In the genomic region with DNA sequence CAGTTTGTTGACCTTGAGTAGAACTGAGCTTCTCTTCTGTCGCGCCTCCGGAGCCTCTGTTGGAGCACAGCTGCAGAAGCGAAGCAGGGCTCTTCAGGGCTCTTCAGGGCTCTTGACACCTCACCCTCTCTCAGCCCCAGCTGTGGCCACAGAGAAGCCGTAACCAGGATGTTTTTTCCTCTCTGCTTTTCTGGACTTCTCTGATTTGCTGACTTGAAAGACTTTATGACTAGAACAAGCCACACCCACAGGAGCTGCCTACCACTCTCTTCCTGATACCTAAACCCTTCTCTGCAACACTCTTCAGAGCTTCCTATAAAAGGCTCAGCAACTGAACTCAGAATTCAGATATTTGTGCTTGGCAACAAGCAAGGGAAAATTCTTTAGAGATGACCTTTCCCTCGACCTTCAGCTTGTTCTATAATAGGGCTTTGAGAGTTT, we compare ENCODE assay signal across 11 mouse cellular contexts. TPM values are rescaled to one million over a fixed set of nuclear protein-coding genes. Genes with fewer than 3 reads are reported as not detected.
DNase-seq lines count a peak whose midpoint lies in the region; ATAC-seq and TF ChIP-seq lines count a peak whose summit lies in the region.
"Had no signal": no experiment of that assay in that cellular context is flagged by ENCODE, and none has a peak within 500 bp of the region (broad histone marks: within the 10 kb centered on the region; RNA-seq: fewer than 3 reads in every experiment).

No protein-coding gene starts in this region.

- no peak overlapping the region for H3K9ac ChIP-seq in kidney, postnatal 0 days (ENCODE audit: low read depth, low read length)
- H3K9ac ChIP-seq in kidney, embryonic 14.5 days (ENCODE audit: low read depth, low read length) = no peak overlapping the region
- H3K9ac ChIP-seq in stomach, embryonic 16.5 days (ENCODE audit: low read length) = no peak overlapping the region
- no peak overlapping the region for H3K9ac ChIP-seq in hindbrain, postnatal 0 days (replicated peaks; ENCODE audit: low read length)
- no peak overlapping the region for H3K9ac ChIP-seq in midbrain, embryonic 16.5 days (ENCODE audit: low read depth, low read length)
- H3K9ac ChIP-seq: hindbrain, embryonic 13.5 days had no signal

- WGBS in kidney, postnatal 0 days = 45% methylated on average over 6 of the region's 6 CpGs
- WGBS in kidney, embryonic 14.5 days = 36% methylated on average over 6 of the region's 6 CpGs
- WGBS in stomach, embryonic 16.5 days = 55% methylated on average over 6 of the region's 6 CpGs
- 64% methylated on average over 6 of the region's 6 CpGs for WGBS in hindbrain, postnatal 0 days
- 64% methylated on average over 6 of the region's 6 CpGs for WGBS in midbrain, embryonic 16.5 days

- 0 out of 2 replicates have a peak, but pooled peaks have one; percentile 33 for ATAC-seq in kidney, postnatal 0 days (replicated peaks; ENCODE audit: low FRiP score, low read depth)
- ATAC-seq in kidney, embryonic 14.5 days (ENCODE audit: low FRiP score, low TSS enrichment) = no peak
- ATAC-seq in inflammation-experienced regulatory T-cells, adult 6 months = peak; percentile 100
- no peak for ATAC-seq in stomach, embryonic 16.5 days (ENCODE audit: insufficient read depth, low FRiP score)
- no peak for ATAC-seq in hindbrain, postnatal 0 days
- ATAC-seq in midbrain, embryonic 16.5 days = no peak

- H3K36me3 ChIP-seq in kidney, postnatal 0 days (ENCODE audit: insufficient read depth, low read length) = no peaks in the 10 kb centered on the region
- no peaks in the 10 kb centered on the region for H3K36me3 ChIP-seq in kidney, embryonic 14.5 days (ENCODE audit: control insufficient read depth, insufficient read depth, low read length)
- no peaks in the 10 kb centered on the region for H3K36me3 ChIP-seq in stomach, embryonic 16.5 days (ENCODE audit: control insufficient read depth, insufficient read depth, low read length)
- no peaks in the 10 kb centered on the region for H3K36me3 ChIP-seq in hindbrain, postnatal 0 days (ENCODE audit: insufficient read depth, low read length)
- H3K36me3 ChIP-seq in midbrain, embryonic 16.5 days (ENCODE audit: control insufficient read depth, insufficient read depth, low read length) = no peaks in the 10 kb centered on the region
- H3K36me3 ChIP-seq: hindbrain, embryonic 13.5 days had no signal

- no peak for TF ChIP-seq CTCF in kidney, postnatal 0 days (IDR thresholded peaks at IDR 0.05; ENCODE audit: low read depth)
- no peak for TF ChIP-seq CTCF in hindbrain, postnatal 0 days (IDR thresholded peaks at IDR 0.05; ENCODE audit: low read depth)

- peak overlapping the region; percentile 47 for H3K27ac ChIP-seq in kidney, postnatal 0 days
- no peak overlapping the region for H3K27ac ChIP-seq in kidney, embryonic 14.5 days (ENCODE audit: low read depth, low read length)
- H3K27ac ChIP-seq in stomach, embryonic 16.5 days (ENCODE audit: low read length) = peak overlapping the region; percentile 10; the same call in 1 of the 2 replicates
- H3K27ac ChIP-seq in hindbrain, postnatal 0 days = no peak overlapping the region
- H3K27ac ChIP-seq in midbrain, embryonic 16.5 days (ENCODE audit: low read length) = no peak overlapping the region
- H3K27ac ChIP-seq: hindbrain, embryonic 13.5 days had no signal

- no peaks in the 10 kb centered on the region for H3K27me3 ChIP-seq in kidney, postnatal 0 days (ENCODE audit: insufficient read depth, low read length)
- H3K27me3 ChIP-seq in kidney, embryonic 14.5 days (ENCODE audit: control insufficient read depth, insufficient read depth, low read length) = no peaks in the 10 kb centered on the region
- no peaks in the 10 kb centered on the region for H3K27me3 ChIP-seq in stomach, embryonic 16.5 days (ENCODE audit: control insufficient read depth, insufficient read depth, low read length)
- no peaks in the 10 kb centered on the region for H3K27me3 ChIP-seq in hindbrain, postnatal 0 days (ENCODE audit: insufficient read depth, low read length)
- H3K27me3 ChIP-seq in midbrain, embryonic 16.5 days (ENCODE audit: control insufficient read depth, insufficient read depth, low read depth, low read length) = no peaks in the 10 kb centered on the region
- H3K27me3 ChIP-seq: hindbrain, embryonic 13.5 days had no signal

- no peaks in the 10 kb centered on the region for H3K9me3 ChIP-seq in kidney, postnatal 0 days (replicated peaks; ENCODE audit: low read length)
- no peaks in the 10 kb centered on the region for H3K9me3 ChIP-seq in kidney, embryonic 14.5 days (ENCODE audit: control insufficient read depth, low read length)
- no peaks in the 10 kb centered on the region for H3K9me3 ChIP-seq in stomach, embryonic 16.5 days (replicated peaks; ENCODE audit: control insufficient read depth, low read length)
- H3K9me3 ChIP-seq in hindbrain, postnatal 0 days (ENCODE audit: low read length) = no peaks in the 10 kb centered on the region
- H3K9me3 ChIP-seq in midbrain, embryonic 16.5 days (replicated peaks; ENCODE audit: control insufficient read depth, low read length, poor library complexity, severe bottlenecking) = no peaks in the 10 kb centered on the region
- H3K9me3 ChIP-seq: hindbrain, embryonic 13.5 days had no signal

- no peaks in the 10 kb centered on the region for H3K4me1 ChIP-seq in kidney, postnatal 0 days (replicated peaks; ENCODE audit: insufficient read depth, low read length)
- H3K4me1 ChIP-seq in kidney, embryonic 14.5 days (ENCODE audit: control insufficient read depth, insufficient read depth, low read length) = no peaks in the 10 kb centered on the region
- peaks cover 2% of the 10 kb centered on the region; the same call in 1 of the 2 replicates for H3K4me1 ChIP-seq in stomach, embryonic 16.5 days (ENCODE audit: control insufficient read depth, insufficient read depth, low read length)
- no peaks in the 10 kb centered on the region for H3K4me1 ChIP-seq in hindbrain, postnatal 0 days (ENCODE audit: insufficient read depth, low read length)
- no peaks in the 10 kb centered on the region for H3K4me1 ChIP-seq in midbrain, embryonic 16.5 days (ENCODE audit: control insufficient read depth, insufficient read depth, low read length)
- H3K4me1 ChIP-seq: hindbrain, embryonic 13.5 days had no signal

- no peak overlapping the region for H3K4me2 ChIP-seq in kidney, postnatal 0 days (ENCODE audit: low read length)
- H3K4me2 ChIP-seq in kidney, embryonic 14.5 days (replicated peaks; ENCODE audit: low read depth, low read length) = no peak overlapping the region
- no peak overlapping the region for H3K4me2 ChIP-seq in stomach, embryonic 16.5 days (ENCODE audit: low read depth, low read length)
- no peak overlapping the region for H3K4me2 ChIP-seq in hindbrain, postnatal 0 days (ENCODE audit: low read depth, low read length)
- H3K4me2 ChIP-seq in midbrain, embryonic 16.5 days (ENCODE audit: low read length) = no peak overlapping the region
- H3K4me2 ChIP-seq: hindbrain, embryonic 13.5 days had no signal

- DNase-seq in kidney, postnatal 0 days (ENCODE audit: low spot score) = peak; percentile 81
- DNase-seq in NIH3T3 (ENCODE audit: low read depth) = peak; percentile 69
- no peak for DNase-seq in hindbrain, postnatal 0 days (ENCODE audit: low spot score)
- no peak for DNase-seq in cerebellum, postnatal 4 days (ENCODE audit: low spot score in 2 of 2)
- DNase-seq: cerebellum, postnatal 14 days; layer of hippocampus, postnatal 36 days had no signal

- H3K4me3 ChIP-seq in kidney, postnatal 0 days (replicated peaks; ENCODE audit: low read depth, low read length) = no peak overlapping the region
- no peak overlapping the region for H3K4me3 ChIP-seq in kidney, embryonic 14.5 days (ENCODE audit: low read length)
- no peak overlapping the region for H3K4me3 ChIP-seq in stomach, embryonic 16.5 days (replicated peaks; ENCODE audit: low read length)
- H3K4me3 ChIP-seq in hindbrain, postnatal 0 days (ENCODE audit: low read length) = no peak overlapping the region
- no peak overlapping the region for H3K4me3 ChIP-seq in midbrain, embryonic 16.5 days (ENCODE audit: low read depth, low read length)
- H3K4me3 ChIP-seq: hindbrain, embryonic 13.5 days had no signal

RNA-seq across cellular contexts. Expression of gene Tuba1c, which starts 20.9 kb away (rescaled TPM):
- 170 and 178 TPM in 2 replicates for polyA plus RNA-seq in kidney, postnatal 0 days (2015; fragmentation: Nextera tagmentation; extraction: Ambion mirVana)
- 187 and 196 TPM in 2 replicates for polyA plus RNA-seq in kidney, embryonic 14.5 days (2014; fragmentation: Nextera tagmentation; extraction: Ambion mirVana)
- 100 to 1,000 TPM in 1 of 3 experiments, 10 to 100 TPM in 2; 70.4 to 203 (median 83.7) TPM for polyA plus RNA-seq in inflammation-experienced regulatory T-cells, adult 6 months (2017; shearing (Covaris generic))
- polyA plus RNA-seq in stomach, embryonic 16.5 days (2015; fragmentation: Nextera tagmentation; extraction: Ambion mirVana) = 196 and 209 TPM in 2 replicates
- 43.8 and 58.3 TPM in 2 replicates for total RNA-seq in hindbrain, postnatal 0 days (2014; rRNA removed)
- polyA plus RNA-seq in hindbrain, postnatal 0 days (2015; fragmentation: Nextera tagmentation; extraction: Ambion mirVana) = 24.0 and 24.2 TPM in 2 replicates
- polyA plus RNA-seq in midbrain, embryonic 16.5 days (2015; fragmentation: Nextera tagmentation; extraction: Ambion mirVana) = 11.6 and 12.5 TPM in 2 replicates

RNA-seq across cellular contexts. Expression of gene Prph, which starts 46.2 kb away (rescaled TPM):
- 0.26 and 0.82 TPM in 2 replicates for polyA plus RNA-seq in kidney, postnatal 0 days (2015; fragmentation: Nextera tagmentation; extraction: Ambion mirVana)
- 0.13 and 0.31 TPM in 2 replicates for polyA plus RNA-seq in kidney, embryonic 14.5 days (2014; fragmentation: Nextera tagmentation; extraction: Ambion mirVana)
- not detected for polyA plus RNA-seq in inflammation-experienced regulatory T-cells, adult 6 months (2017; shearing (Covaris generic))
- 24.4 and 25.4 TPM in 2 replicates for polyA plus RNA-seq in stomach, embryonic 16.5 days (2015; fragmentation: Nextera tagmentation; extraction: Ambion mirVana)
- total RNA-seq in hindbrain, postnatal 0 days (2014; rRNA removed) = 62.6 and 70.9 TPM in 2 replicates
- 50.0 and 53.5 TPM in 2 replicates for polyA plus RNA-seq in hindbrain, postnatal 0 days (2015; fragmentation: Nextera tagmentation; extraction: Ambion mirVana)
- 5.1 and 7.1 TPM in 2 replicates for polyA plus RNA-seq in midbrain, embryonic 16.5 days (2015; fragmentation: Nextera tagmentation; extraction: Ambion mirVana)

RNA-seq across cellular contexts. Expression of gene Tuba1a, which starts 55.3 kb away (rescaled TPM):
- 460 and 537 TPM in 2 replicates for polyA plus RNA-seq in kidney, postnatal 0 days (2015; fragmentation: Nextera tagmentation; extraction: Ambion mirVana)
- 891 and 921 TPM in 2 replicates for polyA plus RNA-seq in kidney, embryonic 14.5 days (2014; fragmentation: Nextera tagmentation; extraction: Ambion mirVana)
- polyA plus RNA-seq in inflammation-experienced regulatory T-cells, adult 6 months (2017; shearing (Covaris generic)) = 100 to 1,000 TPM; 206 to 351 (median 217) TPM
- 1,001 and 1,036 TPM in 2 replicates for polyA plus RNA-seq in stomach, embryonic 16.5 days (2015; fragmentation: Nextera tagmentation; extraction: Ambion mirVana)
- total RNA-seq in hindbrain, postnatal 0 days (2014; rRNA removed) = 18,723 and 19,179 TPM in 2 replicates
- 11,647 and 12,500 TPM in 2 replicates for polyA plus RNA-seq in hindbrain, postnatal 0 days (2015; fragmentation: Nextera tagmentation; extraction: Ambion mirVana)
- polyA plus RNA-seq in midbrain, embryonic 16.5 days (2015; fragmentation: Nextera tagmentation; extraction: Ambion mirVana) = 17,735 and 17,910 TPM in 2 replicates

RNA-seq across cellular contexts. Expression of gene Gm49450, which starts 55.5 kb away (rescaled TPM):
- not detected in 2 replicates for polyA plus RNA-seq in kidney, postnatal 0 days (2015; fragmentation: Nextera tagmentation; extraction: Ambion mirVana)
- polyA plus RNA-seq in kidney, embryonic 14.5 days (2014; fragmentation: Nextera tagmentation; extraction: Ambion mirVana) = not detected in 2 replicates
- polyA plus RNA-seq in inflammation-experienced regulatory T-cells, adult 6 months (2017; shearing (Covaris generic)) = not detected
- polyA plus RNA-seq in stomach, embryonic 16.5 days (2015; fragmentation: Nextera tagmentation; extraction: Ambion mirVana) = not detected in 2 replicates
- total RNA-seq in hindbrain, postnatal 0 days (2014; rRNA removed) = 1,661 and 1,767 TPM in 2 replicates
- polyA plus RNA-seq in hindbrain, postnatal 0 days (2015; fragmentation: Nextera tagmentation; extraction: Ambion mirVana) = not detected in 2 replicates
- not detected in 2 replicates for polyA plus RNA-seq in midbrain, embryonic 16.5 days (2015; fragmentation: Nextera tagmentation; extraction: Ambion mirVana)
- total RNA-seq: layer of hippocampus, postnatal 36 days had no signal
- polyA plus RNA-seq: hindbrain, embryonic 13.5 days had no signal

Comparison
In these comparisons a context has a peak if more than half of its experiments do, and no peak if none do; other contexts are left out.
1. ATAC-seq: peak in kidney, postnatal 0 days (single experiment) and inflammation-experienced regulatory T-cells, adult 6 months (single experiment); none in kidney, embryonic 14.5 days (single experiment), stomach, embryonic 16.5 days (single experiment), hindbrain, postnatal 0 days (single experiment) and midbrain, embryonic 16.5 days (single experiment).
2. H3K27ac ChIP-seq: peak in kidney, postnatal 0 days (single experiment) and stomach, embryonic 16.5 days (single experiment); none in kidney, embryonic 14.5 days (single experiment), hindbrain, postnatal 0 days (single experiment) and midbrain, embryonic 16.5 days (single experiment).
3. DNase-seq: peak in kidney, postnatal 0 days (single experiment) and NIH3T3 (single experiment); none in hindbrain, postnatal 0 days (single experiment) and cerebellum, postnatal 4 days (0 of 2).
4. RNA of gene Tuba1a, which starts 55.3 kb away (polyA plus RNA-seq): 17,735 to 17,910 TPM in midbrain, embryonic 16.5 days and 11,647 to 12,500 TPM in hindbrain, postnatal 0 days; 1,001 to 1,036 TPM in stomach, embryonic 16.5 days, 891 to 921 TPM in kidney, embryonic 14.5 days, 460 to 537 TPM in kidney, postnatal 0 days and 206 to 351 TPM in inflammation-experienced regulatory T-cells, adult 6 months; every median in the first group is over 10 times any median in the second.